Mouse (Mus musculus) neural tube, embryonic 13.5 days (tissue): ENCODE data around the gene Copb2. TPM values are rescaled to one million over a fixed set of nuclear protein-coding genes. Genes with fewer than 3 reads are reported as not detected.

Experiments
- ATAC-seq: fragments of 200-750 bp; cut with Nextera tagmentation; 2 replicates; pipeline ENCODE4 v1.8.0; 2017; ENCODE audit warnings: low read depth, mild to moderate bottlenecking, moderate TSS enrichment, moderate library complexity
- H3K27ac ChIP-seq: fragments of 300-500 bp; sonication (generic); replicated peaks from 2 replicates; pipeline ENCODE4 v1.5.1; 2015; ENCODE audit warnings: moderate library complexity, mild to moderate bottlenecking, inconsistent platforms
- H3K27me3 ChIP-seq: fragments of 300-500 bp; sonication (generic); 2 replicates; pipeline ENCODE4 v1.6.1; 2015; ENCODE audit warnings: mild to moderate bottlenecking, inconsistent platforms
- H3K36me3 ChIP-seq: fragments of 300-500 bp; sonication (generic); 2 replicates; pipeline ENCODE4 v1.6.1; 2015; ENCODE audit warnings: mild to moderate bottlenecking, inconsistent platforms
- H3K4me1 ChIP-seq: fragments of 300-500 bp; sonication (generic); replicated peaks from 2 replicates; pipeline ENCODE4 v1.6.1; 2015; ENCODE audit warnings: inconsistent platforms
- H3K4me2 ChIP-seq: fragments of 300-500 bp; sonication (generic); 2 replicates; pipeline ENCODE4 v1.6.1; 2015; ENCODE audit warnings: inconsistent platforms, mild to moderate bottlenecking, moderate library complexity
- H3K4me3 ChIP-seq: fragments of 300-500 bp; sonication (generic); 2 replicates; pipeline ENCODE4 v1.5.1; 2015; ENCODE audit warnings: mild to moderate bottlenecking, inconsistent platforms
- H3K9ac ChIP-seq: fragments of 300-500 bp; sonication (generic); 2 replicates; pipeline ENCODE4 v1.6.1; 2015; ENCODE audit warnings: moderate library complexity, mild to moderate bottlenecking, inconsistent platforms
- H3K9me3 ChIP-seq: fragments of 300-500 bp; sonication (generic); 2 replicates; pipeline ENCODE4 v1.6.1; 2016; ENCODE audit warnings: inconsistent platforms
- WGBS: fragments of 180-500 bp; shearing (Covaris S2); methylation state at CpG from one replicate; pipeline ENCODE4 v1.1.7; 2015; 5-methylcytosine and 5-hydroxymethylcytosine counted together
- polyA plus RNA-seq: library from polyadenylated mRNA; unstranded; fragments of >200 nt; fragmentation: Nextera tagmentation; extraction: Ambion mirVana; gene quantifications from 2 replicates; pipeline ENCODE4 v1.2.1, GENCODE M21; 2015

Gene Copb2
- 139 and 140 TPM in 2 replicates for polyA plus RNA-seq

DNA sequence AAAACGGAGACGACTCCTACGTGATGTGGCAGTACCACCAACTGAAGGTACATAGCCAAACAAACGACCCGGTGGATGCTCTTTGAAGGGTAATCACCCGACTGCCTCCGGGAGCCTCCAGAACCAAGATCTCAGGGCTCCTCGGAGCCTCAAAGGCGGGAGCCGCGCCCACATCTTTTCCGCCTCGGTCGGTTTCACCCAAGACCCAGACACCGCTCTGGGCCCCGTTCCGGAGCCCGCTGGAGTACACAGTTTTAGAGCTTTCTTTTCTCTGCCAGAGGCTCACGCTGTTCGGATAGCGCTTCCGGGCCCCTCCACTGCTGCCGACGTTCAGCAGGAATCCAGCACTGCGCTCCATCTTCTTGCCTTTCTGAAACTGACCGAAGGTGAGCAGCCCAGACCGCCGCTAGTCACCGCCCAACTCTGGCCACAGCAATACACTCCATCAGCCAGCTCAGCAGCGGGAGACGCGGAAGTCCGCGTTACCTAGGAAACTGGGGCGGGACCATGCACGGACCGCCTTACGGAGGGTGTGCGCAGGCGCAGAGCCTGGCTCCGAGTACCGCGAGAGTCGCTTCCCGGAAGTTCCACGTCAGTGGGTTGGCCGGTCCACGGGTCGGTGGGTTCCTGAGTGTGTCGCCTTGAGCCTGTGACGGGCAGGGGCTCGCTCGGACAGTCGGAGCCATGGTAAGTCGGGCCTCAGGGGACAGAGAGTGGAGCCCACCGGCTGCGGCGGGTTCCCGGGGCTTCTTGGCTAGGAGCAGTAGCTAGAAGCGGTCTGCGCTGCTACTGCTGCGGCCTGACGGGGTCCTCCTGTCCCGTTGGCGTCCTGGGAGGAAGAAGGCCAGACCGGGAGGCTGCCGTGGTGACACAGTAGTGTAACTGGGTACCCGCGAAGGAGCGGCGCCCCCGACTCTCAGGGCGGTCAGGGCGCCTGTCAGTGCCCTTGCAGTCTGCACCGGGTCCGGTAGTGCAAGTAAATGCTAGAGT, at the start of gene Copb2:
Copb2 (plus strand) TSS at position 585 of the 990 bp plus-strand sequence.
- Histone ChIP-seq H3K9me3 (no peaks in the 10 kb centered on the region), H3K4me1 (peaks cover 28% of the 10 kb centered on the region), H3K4me3 (peak within 1 kb of the TSS; percentile 60), H3K27ac (peak within 1 kb of the TSS; percentile 89), H3K27me3 (no peaks in the 10 kb centered on the region; the same call in 1 of the 2 replicates), H3K4me2 (peak within 1 kb of the TSS; percentile 81), H3K36me3 (peaks cover 7% of the 10 kb centered on the region), H3K9ac (peak within 1 kb of the TSS; percentile 79)
- WGBS = under 1% methylated on average over 76 of the region's 76 CpGs
- ATAC-seq = peak; percentile 99

DNA sequence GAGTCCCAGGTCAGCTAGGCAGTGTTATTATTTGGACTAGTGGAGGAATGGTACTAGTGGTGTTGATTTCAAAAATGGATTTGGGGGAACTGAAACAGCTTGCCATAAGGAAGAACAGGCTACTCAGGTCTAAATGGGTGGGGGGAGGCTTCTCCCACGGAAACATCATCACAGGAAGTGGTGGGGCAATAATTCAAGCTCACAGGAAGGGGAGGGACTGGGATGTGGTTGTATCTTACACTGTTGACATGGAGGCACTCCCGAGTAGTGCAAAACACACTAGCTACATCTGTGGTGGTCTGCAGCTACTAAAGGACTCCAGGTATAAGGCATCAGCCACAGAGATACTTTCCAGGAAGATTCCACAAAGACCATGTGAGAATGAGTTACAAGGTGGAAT, 39.6 kb upstream of the Copb2 start:
- H3K4me2 ChIP-seq = no peak overlapping the region
- no peaks in the 10 kb centered on the region for H3K9me3 ChIP-seq
- H3K9ac ChIP-seq = no peak overlapping the region
- H3K4me1 ChIP-seq = peaks cover 26% of the 10 kb centered on the region
- no peak overlapping the region for H3K4me3 ChIP-seq
- no peaks in the 10 kb centered on the region for H3K36me3 ChIP-seq
- 71% methylated on average over 2 of the region's 2 CpGs for WGBS
- no peak overlapping the region; the same call in 1 of the 2 replicates for H3K27ac ChIP-seq
- H3K27me3 ChIP-seq = no peaks in the 10 kb centered on the region
- ATAC-seq = no peak

DNA sequence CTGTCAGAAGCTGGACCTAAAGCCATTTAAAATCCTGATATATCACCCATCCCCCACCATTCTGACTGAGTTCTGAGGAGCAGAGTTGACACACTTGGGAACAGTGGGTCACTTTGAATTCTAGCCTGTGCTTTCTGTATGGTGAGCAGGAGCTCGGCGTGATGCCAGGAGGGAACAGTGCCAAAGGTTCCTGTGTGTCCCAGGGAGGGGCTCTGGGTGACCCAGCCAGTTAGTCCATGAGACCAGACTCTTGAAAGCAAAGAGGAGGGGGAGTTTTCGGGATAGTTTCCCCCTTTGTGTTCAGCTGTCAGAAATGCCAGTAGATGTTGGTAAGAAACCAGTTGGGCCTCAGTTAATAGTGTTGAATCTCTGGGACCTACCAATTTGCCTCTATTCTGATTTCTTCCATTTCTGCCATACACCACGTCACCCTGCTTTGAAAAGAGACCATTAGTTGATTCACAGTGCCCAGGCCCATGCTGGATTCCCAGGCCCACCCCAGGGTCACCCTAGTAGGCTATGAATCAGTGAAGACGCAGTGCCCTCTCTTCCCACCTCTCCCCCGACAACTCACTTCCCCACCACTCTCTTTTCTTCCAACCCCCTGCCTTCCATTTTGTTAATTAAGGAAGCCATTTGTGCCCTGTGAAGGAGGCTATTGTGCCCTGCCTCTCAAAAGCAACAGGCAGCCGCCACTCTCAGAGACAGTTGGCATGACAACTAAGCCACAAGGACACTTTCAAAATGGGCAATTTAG, 38.6 kb upstream of the Copb2 start:
- Histone ChIP-seq H3K27ac (peak overlapping the region; percentile 46), H3K9me3 (no peaks in the 10 kb centered on the region), H3K27me3 (no peaks in the 10 kb centered on the region), H3K36me3 (no peaks in the 10 kb centered on the region), H3K9ac (no peak overlapping the region), H3K4me1 (peaks cover 26% of the 10 kb centered on the region), H3K4me3 (no peak overlapping the region), H3K4me2 (no peak overlapping the region)
- WGBS = 26% methylated on average over 7 of the region's 7 CpGs
- peak; percentile 89 for ATAC-seq

- Histone ChIP-seq H3K4me2 (no peak overlapping the region), H3K36me3 (no peaks in the 10 kb centered on the region), H3K4me1 (peaks cover 26% of the 10 kb centered on the region), H3K9me3 (no peaks in the 10 kb centered on the region), H3K27me3 (no peaks in the 10 kb centered on the region), H3K4me3 (no peak overlapping the region), H3K27ac (no peak overlapping the region; the same call in 1 of the 2 replicates), H3K9ac (no peak overlapping the region)
- 30% methylated on average over 7 of the region's 7 CpGs for WGBS
- ATAC-seq = peak; percentile 47; the same call in 1 of the 2 replicates
Measured at GRCm38 (mm10) chr9:98525543-98525924, 38.0 kb upstream of the Copb2 start.

- Histone ChIP-seq H3K4me3 (no peak overlapping the region), H3K9ac (no peak overlapping the region), H3K27ac (no peak overlapping the region), H3K9me3 (no peaks in the 10 kb centered on the region), H3K4me1 (peaks cover 26% of the 10 kb centered on the region), H3K4me2 (no peak overlapping the region), H3K36me3 (no peaks in the 10 kb centered on the region), H3K27me3 (no peaks in the 10 kb centered on the region)
- 78% methylated on average over 7 of the region's 7 CpGs for WGBS
- no peak for ATAC-seq
Measured at GRCm38 (mm10) chr9:98527226-98527625, 36.3 kb upstream of the Copb2 start.

DNA sequence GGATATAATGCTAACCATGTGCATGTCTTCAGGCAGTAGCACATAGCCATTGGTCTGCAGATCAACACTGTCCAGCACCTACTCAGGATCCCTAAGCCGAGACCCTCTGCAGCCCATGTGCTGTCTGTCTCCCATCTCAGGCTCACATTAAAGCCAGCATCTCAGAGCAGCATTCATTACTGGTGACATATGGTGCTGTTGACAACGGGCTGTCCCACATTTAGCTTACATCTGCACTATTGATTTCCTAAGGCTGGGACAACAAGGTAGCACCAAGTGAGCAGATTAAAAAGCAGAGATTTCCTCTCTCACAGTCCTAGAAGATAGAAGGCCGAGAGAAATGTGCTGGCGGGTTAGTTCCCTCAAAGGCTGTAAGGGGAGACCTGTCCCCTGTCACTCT, 33.7 kb upstream of the Copb2 start:
- Histone ChIP-seq H3K9ac (no peak overlapping the region), H3K27ac (no peak overlapping the region), H3K9me3 (no peaks in the 10 kb centered on the region), H3K4me2 (no peak overlapping the region), H3K4me1 (peaks cover 11% of the 10 kb centered on the region), H3K4me3 (no peak overlapping the region), H3K36me3 (no peaks in the 10 kb centered on the region), H3K27me3 (no peaks in the 10 kb centered on the region)
- ATAC-seq = no peak
- WGBS = 63% methylated on average over 4 of the region's 4 CpGs

GRCm38 (mm10) chr9:98530999-98531398, 32.5 kb upstream of the Copb2 start:
- no peaks in the 10 kb centered on the region for H3K27me3 ChIP-seq
- H3K9me3 ChIP-seq = no peaks in the 10 kb centered on the region
- ATAC-seq = no peak
- no peak overlapping the region for H3K27ac ChIP-seq
- no peaks in the 10 kb centered on the region for H3K36me3 ChIP-seq
- H3K4me2 ChIP-seq = no peak overlapping the region
- no peak overlapping the region for H3K9ac ChIP-seq
- H3K4me3 ChIP-seq = no peak overlapping the region
- WGBS = 42% methylated on average over 2 of the region's 2 CpGs
- no peaks in the 10 kb centered on the region for H3K4me1 ChIP-seq

- Histone ChIP-seq H3K27me3 (peaks cover 5% of the 10 kb centered on the region; the same call in 1 of the 2 replicates), H3K9me3 (no peaks in the 10 kb centered on the region), H3K4me3 (no peak overlapping the region), H3K9ac (no peak overlapping the region), H3K36me3 (no peaks in the 10 kb centered on the region), H3K27ac (no peak overlapping the region), H3K4me1 (peaks cover 10% of the 10 kb centered on the region), H3K4me2 (no peak overlapping the region)
- no peak for ATAC-seq
- 81% methylated on average over 4 of the region's 4 CpGs for WGBS
Measured at GRCm38 (mm10) chr9:98534675-98535280, 28.7 kb upstream of the Copb2 start.

DNA sequence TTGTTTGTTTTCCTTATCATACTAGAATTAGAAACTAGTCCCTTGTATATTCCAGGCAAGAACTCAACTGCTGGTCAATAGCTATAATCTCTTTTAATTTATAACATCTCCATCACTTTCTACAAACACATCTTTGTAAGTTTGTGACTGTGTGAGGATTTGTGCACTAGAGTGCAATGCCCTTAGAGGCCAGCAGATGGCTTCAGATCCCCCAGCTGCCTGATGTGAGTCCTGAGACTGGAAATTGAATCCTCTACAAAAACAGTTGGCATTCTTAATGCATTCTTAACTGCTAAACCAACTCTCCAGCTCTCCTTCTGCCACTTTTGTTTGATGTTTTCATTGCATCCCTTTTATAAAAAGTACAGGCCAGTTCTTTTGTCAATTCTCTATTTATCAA, 27.8 kb upstream of the Copb2 start:
- Histone ChIP-seq H3K27me3 (peaks cover 9% of the 10 kb centered on the region; the same call in 1 of the 2 replicates), H3K4me2 (no peak overlapping the region), H3K4me1 (peaks cover 10% of the 10 kb centered on the region), H3K4me3 (no peak overlapping the region), H3K9me3 (no peaks in the 10 kb centered on the region), H3K27ac (no peak overlapping the region), H3K9ac (no peak overlapping the region), H3K36me3 (no peaks in the 10 kb centered on the region)
- no peak for ATAC-seq

DNA sequence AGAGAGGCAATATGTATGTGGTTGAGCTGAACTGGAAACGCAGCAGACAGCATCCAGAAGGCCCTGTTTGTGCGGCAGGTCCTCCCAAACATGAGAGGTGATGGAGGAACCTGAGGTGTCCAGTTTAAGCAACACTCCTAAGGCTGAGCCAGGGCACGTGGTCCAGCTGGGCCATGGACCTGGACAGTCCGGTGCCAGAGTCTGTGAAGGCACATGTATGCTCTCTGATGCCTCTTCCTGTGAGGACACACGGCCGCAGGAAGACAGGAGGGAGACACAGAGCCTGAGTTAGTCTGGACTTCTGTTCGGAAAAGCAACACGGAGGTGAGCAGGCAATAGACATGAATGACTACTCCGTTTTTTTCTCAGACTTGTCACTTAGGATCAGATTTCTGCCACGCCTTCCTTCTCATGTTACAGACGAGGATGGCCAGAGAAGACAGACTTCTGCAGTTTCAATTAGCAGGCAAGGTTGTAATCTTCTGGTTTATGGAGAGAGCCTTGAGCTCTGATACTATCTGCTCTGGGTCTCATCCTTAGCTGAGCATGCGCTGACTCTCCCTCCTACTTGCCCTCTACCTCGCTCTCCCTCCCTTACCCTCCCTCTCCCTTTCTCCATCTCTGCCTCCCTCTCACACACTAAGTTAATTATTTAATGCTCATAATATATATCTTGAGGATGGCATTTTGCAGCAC, 25.4 kb upstream of the Copb2 start:
- H3K9ac ChIP-seq = 0 out of 2 replicates have a peak overlapping the region, but pooled peaks have one; percentile 31
- ATAC-seq = peak; percentile 84
- no peaks in the 10 kb centered on the region for H3K36me3 ChIP-seq
- WGBS = 46% methylated on average over 13 of the region's 13 CpGs
- H3K9me3 ChIP-seq = no peaks in the 10 kb centered on the region
- no peak overlapping the region for H3K4me3 ChIP-seq
- H3K27me3 ChIP-seq = peaks cover 9% of the 10 kb centered on the region; the same call in 1 of the 2 replicates
- peak overlapping the region; percentile 45 for H3K4me2 ChIP-seq
- peaks cover 10% of the 10 kb centered on the region for H3K4me1 ChIP-seq
- H3K27ac ChIP-seq = 0 out of 2 replicates have a peak overlapping the region, but pooled peaks have one; percentile 9

DNA sequence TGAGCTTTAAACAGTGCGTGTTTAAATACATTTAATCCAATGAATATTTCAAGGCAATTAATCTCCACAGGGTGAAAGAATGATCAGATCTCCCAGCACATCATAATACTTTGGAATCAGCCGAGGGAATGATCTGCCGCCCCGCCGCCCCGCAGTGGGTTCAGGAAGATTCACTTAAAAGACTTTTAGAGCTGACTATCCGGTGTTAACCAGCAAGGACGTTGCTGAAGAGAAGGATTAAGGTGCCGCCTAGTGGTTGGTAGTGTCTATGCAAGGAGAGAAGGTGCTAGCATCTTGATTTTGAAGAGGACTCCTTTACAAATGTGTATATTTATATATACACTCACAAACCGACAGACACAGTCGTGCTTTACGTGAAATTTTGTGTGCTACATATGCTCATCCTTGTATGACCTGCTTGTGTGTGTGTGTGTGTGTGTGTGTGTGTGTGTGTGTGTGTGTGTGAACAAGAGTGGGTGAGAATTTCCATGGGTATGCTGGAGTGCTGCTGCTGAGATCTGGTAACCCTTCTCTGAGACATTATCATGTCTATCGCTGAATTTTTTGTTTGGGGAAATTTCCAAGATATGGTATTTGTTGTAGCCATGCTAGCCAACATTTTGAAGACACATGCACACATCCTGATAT, 24.7 kb upstream of the Copb2 start:
- Histone ChIP-seq H3K9me3 (no peaks in the 10 kb centered on the region), H3K27ac (0 out of 2 replicates have a peak overlapping the region, but pooled peaks have one; percentile 9), H3K36me3 (no peaks in the 10 kb centered on the region), H3K4me2 (peak overlapping the region; percentile 45), H3K9ac (0 out of 2 replicates have a peak overlapping the region, but pooled peaks have one; percentile 31), H3K27me3 (peaks cover 9% of the 10 kb centered on the region; the same call in 1 of the 2 replicates), H3K4me1 (peaks cover 10% of the 10 kb centered on the region), H3K4me3 (no peak overlapping the region)
- WGBS = 5% methylated on average over 13 of the region's 13 CpGs
- ATAC-seq = peak; percentile 71
